8 mouse cellular contexts compared by ENCODE assay signal in genomic region chr3:103852565-103853299, GRCm38 (mm10). TPM values are rescaled to one million over a fixed set of nuclear protein-coding genes. Genes with fewer than 3 reads are reported as not detected.
DNase-seq lines count a peak whose midpoint lies in the region; ATAC-seq lines count a peak whose summit lies in the region.

No protein-coding gene starts in this region.

- peak; percentile 14 for DNase-seq in embryo, embryonic 10 days (ENCODE audit: low spot score)
- no peak for DNase-seq in embryo, embryonic 9.5 days (ENCODE audit: extremely low spot score)
- DNase-seq in right cerebral cortex, adult 18-20 months, result peak; percentile 18
- DNase-seq in right cerebral cortex, postnatal 25 days, result no peak
- DNase-seq in cerebellum, postnatal 14 days, result peak; percentile 92 to 96
- DNase-seq in kidney, postnatal 10 days, result peak; percentile 74
- DNase-seq in thymus, postnatal 36 days, result peak; percentile 80 to 82

- ATAC-seq in monocyte, adult 5-6 weeks (replicated peaks; ENCODE audit: insufficient number of reproducible peaks, low FRiP score, low TSS enrichment, poor library complexity, severe bottlenecking), result peak; percentile 69; the same call in 1 of the 2 replicates

RNA-seq across cellular contexts. Expression of gene Ptpn22, which starts 6.9 kb away (rescaled TPM):
- total RNA-seq in monocyte, adult 5-6 weeks (2017), result 145 to 249 TPM (median 169 TPM) in 3 replicates

RNA-seq across cellular contexts. Expression of gene Bcl2l15, which starts 20.3 kb away (rescaled TPM):
- 0.39 to 2.8 TPM in 2 of 3 replicates, not detected in the other for total RNA-seq in monocyte, adult 5-6 weeks (2017)

RNA-seq across cellular contexts. Expression of gene Gm43064, which starts 43.4 kb away (rescaled TPM):
- total RNA-seq in monocyte, adult 5-6 weeks (2017), result 0.49 TPM in 1 of 3 replicates, not detected in the others

RNA-seq across cellular contexts. Expression of gene Ap4b1, which starts 43.4 kb away (rescaled TPM):
- 23.5 to 31.7 TPM (median 26.6 TPM) in 3 replicates for total RNA-seq in monocyte, adult 5-6 weeks (2017)

RNA-seq across cellular contexts. Expression of gene Dclre1b, which starts 43.5 kb away (rescaled TPM):
- total RNA-seq in monocyte, adult 5-6 weeks (2017), result 13.7 to 24.6 TPM (median 14.9 TPM) in 3 replicates

Comparison
In these comparisons a context has a peak if more than half of its experiments do, and no peak if none do; other contexts are left out.
1. DNase-seq: peak in embryo, embryonic 10 days (single experiment), right cerebral cortex, adult 18-20 months (single experiment), cerebellum, postnatal 14 days (2 of 2), kidney, postnatal 10 days (single experiment) and thymus, postnatal 36 days (2 of 2); none in embryo, embryonic 9.5 days (single experiment) and right cerebral cortex, postnatal 25 days (single experiment).